Mouse (Mus musculus): ENCODE data around the gene Gm40193.
A peak's percentile ranks its signal among the peaks of the same experiment; 100 is the strongest.
"Not testable (repeated sequence)": the region's sequence is repeated elsewhere in the genome, so short reads cannot be mapped to it uniquely, and the experiment has no call there.

Gene Gm40193

DNA sequence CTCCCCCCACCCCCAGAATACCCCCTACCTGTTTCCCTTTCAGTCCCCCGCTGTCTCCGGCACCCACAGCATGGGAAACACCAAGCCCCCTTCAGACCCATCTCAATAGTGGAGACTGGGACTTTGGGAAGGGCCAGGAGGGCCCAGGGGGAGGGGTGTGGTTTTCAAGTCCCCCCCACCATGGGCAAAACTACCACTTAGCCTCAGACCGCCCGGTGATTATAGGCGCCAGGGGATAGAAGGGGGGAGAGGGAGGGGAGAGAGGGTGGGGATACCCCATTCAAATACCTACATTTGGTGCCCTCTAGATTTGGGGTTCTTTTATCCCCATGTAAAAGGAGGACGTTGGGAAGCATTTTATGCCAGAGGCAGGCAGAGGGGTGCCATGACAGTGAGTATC, at the start of gene Gm40193:
Gene Gm40193 (minus strand): TSS at position 101 of the 400 bp plus-strand sequence.
- DNase-seq: no peak

DNA sequence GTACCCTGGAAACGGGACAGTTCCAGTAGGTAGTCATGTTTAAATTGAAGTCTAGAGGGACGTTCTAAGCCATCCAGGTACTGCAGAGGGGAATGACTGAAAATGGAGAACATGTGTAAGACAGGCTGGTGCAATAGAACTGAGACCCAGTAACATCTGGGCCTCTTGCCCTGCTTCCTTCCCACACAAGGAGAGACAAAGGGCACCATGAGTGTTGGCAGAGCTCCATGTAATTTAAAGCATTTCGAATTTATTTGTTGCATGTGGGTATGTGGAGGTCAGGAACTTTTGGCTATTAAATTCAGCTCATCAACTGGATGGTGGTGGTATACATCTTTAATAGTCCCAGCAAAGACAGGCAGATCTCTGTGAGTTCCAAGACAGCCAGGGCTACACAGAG, 49.5 kb upstream of the Gm40193 start:
- DNase-seq: no peak

DNA sequence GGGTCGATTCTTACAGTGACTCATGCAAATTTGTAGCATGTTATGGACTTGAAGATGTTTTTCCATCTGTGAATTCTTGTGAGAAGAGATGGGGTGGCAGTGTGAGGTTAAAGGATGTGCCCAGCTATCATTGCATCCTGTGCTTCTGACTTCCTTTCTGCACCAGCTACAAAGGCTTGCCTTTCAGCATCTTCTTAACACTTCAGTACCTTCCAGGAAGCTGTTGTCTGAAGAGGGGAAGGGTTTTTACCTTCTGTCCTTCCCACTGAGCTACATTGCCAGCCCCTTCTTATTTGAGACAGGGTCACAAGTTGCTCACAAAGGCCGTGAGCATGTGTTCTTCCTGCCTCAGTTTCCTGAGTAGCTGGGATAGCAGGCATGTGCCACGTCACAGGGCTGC, 48.2 kb upstream of the Gm40193 start:
- no peak for DNase-seq

DNA sequence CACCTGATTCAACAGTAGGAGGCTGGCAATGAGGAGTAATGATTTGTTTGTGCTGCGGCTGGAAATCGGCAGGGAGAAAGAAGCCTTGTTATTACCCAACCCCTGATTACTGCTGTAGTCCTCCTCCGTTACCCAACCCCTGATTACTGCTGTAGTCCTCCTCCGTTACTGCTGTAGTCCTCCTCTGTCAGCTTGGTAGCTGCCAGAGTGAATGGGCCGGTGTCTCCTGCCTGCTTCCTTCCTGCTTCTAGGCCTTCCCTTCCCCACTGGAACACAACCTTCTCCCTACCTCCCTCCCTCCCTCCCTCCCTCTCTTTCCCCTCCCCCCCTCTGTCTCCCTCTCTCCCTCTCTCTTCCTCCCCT, 47.6 kb upstream of the Gm40193 start:
- no peak for DNase-seq

DNA sequence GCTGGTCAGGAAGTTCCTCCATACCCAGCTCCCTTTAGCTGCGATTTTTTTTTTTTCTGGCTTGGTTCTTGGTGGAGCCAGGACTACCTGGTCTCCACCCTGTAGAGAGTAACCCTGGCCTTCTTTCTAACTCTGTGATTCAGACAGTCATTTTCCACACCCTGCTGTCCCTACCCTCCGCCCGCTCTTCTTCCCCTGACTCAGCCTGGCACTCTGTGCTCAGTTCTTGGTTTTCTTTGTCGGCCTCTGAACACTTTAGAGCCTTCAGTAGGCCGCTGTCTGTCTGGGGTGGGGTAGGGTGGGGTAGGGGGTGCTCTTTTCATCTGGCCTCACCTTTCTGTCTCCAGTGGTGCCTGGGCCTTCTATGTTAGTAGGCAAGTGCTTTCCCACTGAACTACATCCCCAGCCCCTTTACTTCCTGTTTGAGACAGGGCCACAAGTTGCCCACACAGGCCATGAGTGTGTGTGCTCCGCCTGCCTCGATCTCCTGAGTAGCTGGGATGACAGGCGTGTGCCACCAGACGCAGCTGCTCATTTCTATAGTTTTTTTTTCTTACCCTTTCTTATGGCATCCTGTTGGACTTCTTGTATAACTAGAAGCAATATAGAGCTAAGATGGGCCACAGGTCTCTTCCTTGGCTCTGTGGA, 47.1 kb upstream of the Gm40193 start:
- no peak for DNase-seq

DNA sequence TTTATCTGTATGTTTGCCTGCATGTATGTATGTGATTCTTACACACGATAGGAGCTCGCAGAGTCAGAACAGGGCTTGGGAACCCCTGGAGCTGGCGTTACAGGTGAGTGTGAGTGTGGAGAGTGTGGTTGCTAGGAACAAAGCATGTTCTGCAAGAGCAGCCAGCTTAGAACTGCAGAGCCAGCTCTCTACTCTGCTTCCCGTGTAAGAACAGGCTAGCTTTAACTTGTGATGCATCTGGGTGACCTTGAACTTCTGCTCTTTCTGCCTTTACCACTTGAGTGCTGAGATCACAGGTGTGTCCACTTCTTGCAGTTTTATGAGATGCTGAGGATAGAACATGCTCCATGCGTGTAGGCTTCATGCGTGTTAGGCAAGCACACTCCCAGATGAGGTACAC, 46.2 kb upstream of the Gm40193 start:
- DNase-seq: no peak

DNA sequence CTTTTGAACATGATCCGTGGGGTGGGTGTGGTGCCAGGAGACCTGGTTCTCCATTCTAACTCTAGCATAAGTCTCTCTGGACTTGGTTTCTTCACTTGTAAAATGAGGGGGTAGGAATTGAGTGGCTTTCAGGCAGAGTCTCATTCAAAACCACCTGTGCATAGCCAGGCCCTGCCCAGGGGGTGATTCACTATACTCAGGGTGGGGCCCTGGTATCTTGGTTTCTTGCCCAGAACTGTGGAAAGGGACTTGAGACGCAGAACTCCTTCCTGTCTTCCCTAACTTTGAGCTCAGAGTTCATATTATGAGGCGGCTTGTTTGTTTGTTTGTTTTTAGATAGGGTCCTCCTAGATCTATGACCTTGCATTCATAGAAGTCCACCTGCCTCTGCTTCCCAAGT, 44.5 kb upstream of the Gm40193 start:
- no peak for DNase-seq

DNA sequence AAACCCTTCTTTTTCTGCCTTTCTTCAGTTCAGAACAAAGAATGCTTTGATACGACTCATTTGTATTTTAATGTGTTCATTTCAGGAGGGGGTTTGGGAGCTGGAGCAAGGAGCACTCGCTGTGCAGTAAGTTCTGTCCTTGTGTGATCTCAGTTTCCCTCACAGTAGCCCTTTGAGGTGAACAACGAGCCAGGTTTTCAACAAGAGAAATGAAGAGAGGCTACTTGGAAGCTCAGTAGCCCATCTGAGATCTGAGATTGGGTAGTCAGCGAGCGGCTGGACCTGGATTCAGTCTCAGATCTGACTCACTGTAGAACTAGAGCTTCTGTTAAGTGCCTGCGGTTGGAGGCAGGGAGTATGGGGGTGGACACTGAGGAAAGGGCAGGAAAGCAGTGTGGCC, 41.1 kb upstream of the Gm40193 start:
- DNase-seq: no peak

DNA sequence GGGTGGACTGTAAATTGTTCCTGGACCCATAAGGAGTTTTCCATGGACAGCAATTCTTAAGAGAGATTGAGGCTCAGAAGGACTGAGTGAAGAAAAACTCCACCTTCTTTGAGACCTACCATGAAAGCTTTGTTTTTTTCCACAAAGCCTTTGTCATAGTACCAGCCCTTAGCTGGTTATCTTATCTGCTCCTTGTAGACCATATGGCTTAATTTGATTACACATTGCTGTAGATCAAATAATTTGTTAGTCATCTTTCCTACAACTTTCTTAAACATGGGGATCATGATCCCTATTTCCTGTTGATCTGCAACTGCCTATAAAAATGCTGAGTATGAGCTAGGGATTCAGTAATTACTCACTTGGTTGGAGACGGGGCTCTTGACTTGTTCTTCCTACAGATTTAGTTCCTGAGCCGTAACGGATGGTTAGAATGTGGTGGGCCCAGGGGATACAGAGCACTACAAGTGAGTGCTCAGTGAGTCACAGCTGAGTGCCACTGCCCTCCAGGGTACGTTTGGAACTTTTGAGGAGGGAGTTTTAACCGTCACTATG, 39.7 kb upstream of the Gm40193 start:
- DNase-seq: no peak

DNA sequence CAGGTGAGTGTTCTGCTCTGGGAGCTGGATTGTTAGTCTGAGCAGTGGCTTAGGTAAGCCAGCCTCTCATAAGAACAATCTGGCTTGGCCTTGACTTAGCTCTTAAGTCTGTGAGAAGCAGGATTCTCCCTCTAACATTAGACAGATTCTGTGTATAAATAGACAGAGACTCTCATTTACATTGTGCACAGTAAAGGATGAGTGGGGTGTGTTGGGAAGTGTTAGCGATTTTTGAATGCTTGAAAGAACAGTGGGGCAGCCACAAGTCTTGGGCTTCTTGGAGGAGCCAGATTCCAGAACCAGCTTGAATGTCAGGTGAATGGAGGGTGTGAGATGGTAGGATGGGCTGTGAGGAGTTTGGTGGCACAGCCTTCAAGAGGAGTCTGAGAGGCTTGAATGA, 38.9 kb upstream of the Gm40193 start:
- no peak for DNase-seq

DNA sequence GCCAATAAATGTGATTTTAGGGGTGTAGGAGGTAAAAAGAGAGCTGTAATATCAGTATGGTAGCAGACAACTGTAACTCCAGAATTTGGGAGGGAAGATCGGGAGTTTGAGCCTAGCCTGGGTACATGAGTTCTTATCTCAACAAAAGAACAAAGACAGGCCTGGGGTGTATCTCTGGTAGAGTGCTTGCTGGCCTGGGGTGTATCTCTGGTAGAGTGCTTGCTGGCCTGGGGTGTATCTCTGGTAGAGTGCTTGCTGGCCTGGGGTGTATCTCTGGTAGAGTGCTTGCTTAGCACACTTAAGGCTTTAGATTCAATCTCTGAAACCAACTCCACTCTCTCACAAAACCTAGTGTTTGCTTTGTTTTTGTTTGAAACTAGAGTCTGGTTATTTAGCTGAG, 37.9 kb upstream of the Gm40193 start:
- DNase-seq: not testable (repeated sequence)

DNA sequence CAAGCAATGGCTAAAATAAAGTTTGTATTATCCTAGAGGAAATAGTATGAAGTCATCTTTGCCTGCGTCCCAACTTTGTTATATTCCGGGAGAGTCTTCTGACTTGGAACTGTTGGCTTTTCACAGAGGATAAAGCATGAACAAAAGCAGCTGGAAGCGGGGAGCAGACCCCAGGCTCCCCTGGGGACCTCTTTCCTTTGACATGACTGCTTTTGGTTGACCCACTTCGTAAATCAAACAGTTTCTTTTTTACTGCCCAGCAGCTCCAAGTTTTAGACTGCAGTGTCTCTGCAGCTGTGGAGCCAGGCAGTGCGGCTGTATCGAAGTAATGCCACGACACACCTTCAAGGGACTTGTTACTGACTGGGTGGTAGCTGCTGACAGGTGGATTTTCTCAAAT, 33.8 kb upstream of the Gm40193 start:
- no peak for DNase-seq

DNA sequence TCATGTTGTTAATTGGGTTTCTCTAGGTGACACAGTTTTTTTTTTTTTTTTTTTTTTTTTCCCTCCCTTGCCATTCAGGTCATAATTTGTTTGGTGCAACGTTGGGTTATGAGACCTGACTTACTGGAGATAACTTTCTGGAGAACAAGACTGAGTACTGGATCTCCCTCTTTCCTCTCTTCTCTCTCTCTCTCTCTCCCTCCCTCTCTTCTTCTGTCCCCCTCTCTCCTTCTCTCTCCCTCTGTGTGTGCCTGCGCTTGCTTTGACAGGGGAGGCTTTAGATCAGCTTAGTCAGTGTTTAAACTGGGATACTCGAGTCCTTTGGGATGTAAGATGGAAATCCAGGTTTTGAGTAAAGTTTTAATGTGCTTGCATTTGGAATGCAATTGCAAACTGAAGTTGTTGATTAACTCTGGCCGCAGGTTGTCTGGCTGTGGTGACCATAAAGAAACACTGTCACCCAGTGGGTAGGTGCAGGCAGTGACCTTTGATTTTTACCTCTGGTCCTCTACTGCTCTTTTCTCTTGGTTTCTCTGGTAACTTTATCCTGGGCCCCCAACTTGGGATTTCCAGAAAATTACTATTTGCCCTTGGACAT, 31.6 kb upstream of the Gm40193 start:
- no peak for DNase-seq

DNA sequence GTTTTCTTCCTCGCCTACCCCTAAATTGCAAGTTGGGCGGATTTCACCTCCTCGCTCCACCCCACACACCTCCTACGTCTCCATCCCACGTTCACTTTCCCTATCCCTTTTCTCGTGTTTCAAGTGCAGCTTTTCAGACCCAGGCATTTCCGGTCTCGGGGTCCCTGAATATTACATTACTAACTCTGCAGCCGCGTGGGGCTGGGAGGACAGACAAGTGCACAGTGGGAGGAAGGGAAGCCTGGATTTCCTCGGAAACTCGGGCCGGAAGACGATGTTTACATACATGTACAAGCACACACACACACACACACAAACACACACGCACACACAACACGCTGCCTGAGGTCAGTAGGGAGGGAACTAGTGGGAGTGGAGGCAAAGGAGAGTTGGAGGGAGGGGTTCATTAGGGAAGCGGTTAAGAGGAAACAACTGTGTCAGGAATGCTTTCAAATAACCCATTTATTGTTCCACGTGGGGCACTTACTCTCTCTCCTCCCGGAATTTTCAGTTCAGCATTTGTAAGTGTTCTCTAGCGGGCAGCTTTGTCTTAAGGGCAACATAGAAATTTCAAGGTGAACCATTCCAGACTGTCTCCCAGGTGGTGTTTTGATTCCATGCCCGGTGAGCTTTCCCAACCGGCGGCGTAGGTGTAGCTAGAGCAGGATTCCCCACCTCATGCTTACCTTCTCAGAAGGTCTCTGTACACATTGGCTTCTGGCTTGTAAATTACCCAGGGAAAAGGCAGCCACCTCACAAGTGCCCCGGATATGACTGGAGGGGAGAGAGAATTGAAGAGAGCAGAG, 30.9 kb upstream of the Gm40193 start:
- DNase-seq: peak; percentile 79

DNA sequence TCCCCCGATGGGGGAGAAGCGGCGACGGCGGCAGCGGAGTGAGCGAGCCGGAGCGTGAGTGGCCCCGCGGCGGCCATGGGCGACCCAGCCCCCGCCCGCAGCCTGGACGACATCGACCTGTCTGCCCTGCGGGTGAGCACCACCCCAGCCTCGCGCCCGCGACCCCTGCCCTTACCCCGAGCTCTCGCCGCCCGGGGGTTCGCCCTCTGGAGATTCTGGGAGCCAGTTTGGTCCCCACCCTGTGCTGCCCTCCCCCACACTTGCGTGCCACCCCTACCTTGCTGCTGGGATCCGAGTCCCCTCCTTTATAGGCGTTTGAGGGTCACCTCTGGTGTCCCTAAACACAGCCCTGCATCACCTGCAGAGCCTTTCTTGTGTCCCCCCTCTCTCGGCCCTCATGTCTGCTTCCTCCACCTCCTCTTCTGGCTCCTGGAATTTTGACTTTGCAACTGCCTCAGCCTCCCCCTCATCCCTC, 30.3 kb upstream of the Gm40193 start:
- DNase-seq: no peak

DNA sequence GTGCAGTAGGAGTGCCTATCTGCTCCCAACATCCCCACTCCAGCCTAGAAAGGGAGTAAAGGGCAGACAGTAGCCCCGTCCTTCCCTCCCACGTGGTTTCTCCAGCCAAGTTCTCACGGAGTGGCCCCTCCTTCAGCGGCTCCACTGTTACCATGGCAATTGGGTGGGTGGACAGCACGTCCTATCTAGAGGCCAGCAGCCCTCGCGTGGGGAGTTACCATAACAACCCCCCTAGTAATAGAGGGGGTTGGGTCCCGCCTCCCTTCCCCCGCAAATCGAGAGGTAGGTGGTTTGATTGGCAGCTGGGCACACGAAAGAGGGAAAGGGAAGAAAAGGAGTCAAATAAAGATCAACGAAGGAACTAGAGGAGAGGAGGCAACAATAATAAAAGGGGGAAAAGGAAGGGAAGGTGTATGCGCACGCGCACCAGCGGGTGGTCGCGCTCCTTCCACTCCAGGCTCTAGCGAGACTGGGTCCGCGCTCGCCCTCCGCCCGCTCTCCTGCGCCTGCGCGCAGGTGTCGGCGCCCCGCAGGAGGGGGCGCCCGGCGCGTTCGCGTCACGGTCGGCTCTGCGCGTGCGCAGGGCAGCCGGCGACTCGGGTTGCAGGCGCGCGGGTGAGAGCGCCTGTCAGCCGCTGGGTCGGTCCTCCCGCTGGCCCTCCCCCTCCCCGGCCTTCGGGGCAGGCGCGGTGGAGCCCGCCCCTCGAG, 29.7 kb upstream of the Gm40193 start, which contains the start of gene Mink1:
Gene Mink1 (plus strand): TSS at position 595 of the 708 bp plus-strand sequence.
- peak; percentile 92 for DNase-seq

DNA sequence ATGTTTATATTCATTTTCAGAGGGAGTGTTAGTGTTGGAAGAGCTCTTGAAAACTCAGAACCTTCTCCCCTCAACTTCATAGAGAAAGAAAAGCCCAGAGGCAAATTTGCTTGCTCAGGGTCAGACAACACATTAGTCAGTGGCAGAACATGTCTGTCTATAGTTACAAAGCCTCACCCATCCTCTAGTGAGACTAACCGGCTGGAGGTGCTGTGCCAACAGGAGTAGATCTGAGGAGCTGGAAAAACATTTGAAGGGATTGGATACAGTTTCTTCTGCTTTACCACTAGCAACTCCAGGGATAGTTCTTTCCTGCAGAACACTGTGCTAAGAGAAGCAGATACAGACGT, 29.2 kb upstream of the Gm40193 start:
- DNase-seq: no peak

DNA sequence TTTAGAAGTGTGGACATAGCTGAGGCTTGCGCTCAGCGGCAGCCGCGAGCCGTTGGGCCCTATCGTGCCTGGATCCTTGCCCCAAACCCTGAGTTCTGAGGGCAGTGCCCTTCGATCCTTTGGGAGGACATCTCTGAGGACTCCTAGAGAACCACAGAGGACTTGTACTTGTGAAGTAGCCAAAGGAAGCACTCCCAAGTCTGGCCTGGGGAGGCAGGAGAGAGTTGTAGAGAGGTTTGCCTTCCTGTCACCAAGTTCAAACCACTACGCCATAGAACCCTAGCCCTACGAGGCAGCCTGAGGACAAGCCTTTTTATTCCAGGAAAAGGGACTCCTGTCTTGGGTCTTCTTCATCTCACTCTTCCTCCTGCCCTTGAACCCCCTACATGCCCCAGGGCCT, 24.8 kb upstream of the Gm40193 start:
- no peak for DNase-seq

DNA sequence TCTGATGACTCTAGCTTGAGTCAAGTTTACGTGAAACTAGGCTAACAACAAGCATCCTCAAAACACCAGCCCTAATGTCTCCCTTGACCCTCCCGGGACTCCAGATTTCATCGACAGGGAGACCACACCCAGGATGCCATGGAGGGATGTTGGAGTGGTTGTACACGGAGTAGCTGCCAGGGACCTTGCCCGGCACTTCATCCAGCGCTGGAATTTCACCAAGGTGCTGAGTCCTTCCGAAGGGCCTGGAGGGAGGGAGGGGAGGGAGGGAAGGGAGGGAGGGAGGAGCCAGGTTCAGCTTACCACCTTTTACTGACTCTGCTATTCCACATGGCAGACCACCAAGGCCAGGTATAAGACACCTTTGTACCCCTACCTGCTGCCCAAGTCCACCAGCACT, 21.2 kb upstream of the Gm40193 start:
- DNase-seq: no peak

DNA sequence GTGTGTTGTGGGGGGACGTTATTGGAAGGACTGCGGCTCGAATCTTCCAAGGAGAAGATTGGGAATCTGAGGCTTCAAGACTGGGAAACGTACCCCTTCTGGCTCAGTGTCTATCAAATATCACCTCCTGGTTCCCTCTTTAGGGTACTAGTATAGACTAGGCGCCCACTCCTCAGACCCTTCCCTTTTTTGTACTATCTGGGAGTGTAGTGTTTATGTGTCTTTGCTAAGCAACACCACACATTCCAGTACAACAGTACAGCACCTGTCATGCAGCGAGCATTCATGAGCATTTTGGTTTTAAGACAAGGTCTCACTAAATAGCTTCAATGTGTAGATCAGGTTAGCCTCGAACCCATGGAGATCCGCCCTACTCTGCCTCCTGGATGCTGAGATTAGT, 18.8 kb upstream of the Gm40193 start:
- DNase-seq: no peak

DNA sequence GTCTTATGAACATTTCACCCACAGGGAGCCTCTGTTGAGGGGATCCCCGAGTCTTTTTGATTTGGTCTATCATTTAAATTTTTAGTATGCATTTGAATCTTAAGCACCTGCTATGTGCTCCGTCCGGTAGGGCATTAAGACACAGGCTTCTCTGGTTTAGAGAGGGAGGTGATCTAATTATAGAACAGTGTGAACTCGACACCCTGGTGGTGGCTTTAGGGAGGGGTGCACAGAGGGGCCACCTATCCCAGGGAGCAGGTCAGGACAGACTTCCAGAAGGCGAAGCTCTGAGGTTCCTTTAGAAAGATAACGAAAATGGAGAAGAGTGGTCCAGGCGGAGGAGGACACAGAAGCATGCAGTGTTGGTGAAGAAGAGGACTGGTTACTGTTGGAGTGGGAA, 11.8 kb upstream of the Gm40193 start:
- DNase-seq: no peak

DNA sequence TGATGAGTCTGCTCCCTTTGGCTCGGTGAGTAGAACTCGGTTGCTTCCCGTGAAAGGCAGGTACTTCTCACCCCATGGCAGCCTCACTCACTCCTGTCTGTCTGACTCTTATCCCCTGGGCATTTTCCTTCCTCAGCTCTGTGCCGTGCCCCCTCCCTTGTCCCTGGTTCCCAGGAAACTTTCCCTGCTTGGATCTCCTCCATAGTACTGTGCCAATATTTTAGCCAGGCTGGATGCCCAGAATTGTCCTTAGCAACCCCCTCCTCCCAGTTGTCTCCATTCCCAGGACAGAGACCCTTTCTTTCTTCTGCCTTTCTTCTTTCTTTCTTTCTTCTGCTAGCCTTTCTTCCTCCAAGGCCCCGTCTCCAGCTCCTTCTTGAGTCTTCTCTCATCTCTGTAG, 8.7 kb upstream of the Gm40193 start:
- no peak for DNase-seq

DNA sequence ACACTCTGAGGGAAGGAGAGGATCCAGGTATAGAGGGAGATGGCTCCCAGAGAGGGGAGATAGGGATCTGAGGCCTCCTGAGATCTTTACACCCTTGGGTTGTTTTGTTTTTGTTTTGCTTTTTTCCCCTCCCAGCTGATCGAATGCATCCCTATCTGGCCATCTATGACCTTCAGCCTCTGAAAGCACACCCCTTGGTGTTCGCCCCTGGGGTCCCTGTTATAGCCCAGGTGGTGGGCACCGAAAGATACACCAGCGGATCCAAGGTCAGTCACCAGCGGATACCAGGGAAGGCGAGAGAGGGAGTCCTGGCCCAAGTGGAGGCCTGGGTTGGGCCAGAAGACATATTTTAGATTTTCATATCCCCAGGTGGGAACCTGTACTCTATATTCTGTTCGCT, 8.2 kb upstream of the Gm40193 start:
- DNase-seq: no peak
